Mouse (Mus musculus) left cerebral cortex, postnatal 10 days (tissue): ENCODE results near the gene Gm428. TPM values are rescaled to one million over a fixed set of nuclear protein-coding genes. Genes with fewer than 3 reads are reported as not detected.
"Not testable (repeated sequence)": the region's sequence is repeated elsewhere in the genome, so short reads cannot be mapped to it uniquely, and the experiment has no call there.

Source experiments
- DNase-seq, 2 experiments: peaks; one replicate each; pipeline ENCODE4 v3.0.0; 2021 to 2022; ENCODE audit warnings: low spot score in 2 of 2, mixed read lengths in 1 of 2; ENCODE audit errors: extremely low spot score in 1 of 2
- intact Hi-C: fragments of 180-260 bp; cut with DNase I; formaldehyde crosslinking; loops from one replicate; pipeline ENCODE4 v1.15.1; 2025
- total RNA-seq, 2 experiments: library from RNA; stranded (reverse); gene quantifications; 2 replicates each; pipeline ENCODE4 v1.2.3; 2021

Gene Gm428
- not detected for total RNA-seq

GRCm38 (mm10) chr4:73683216-73683615 is at the start of gene Gm428:
Gene Gm428, plus strand, starts transcription at chr4:73683516.
- intact Hi-C loops, DNase-seq: not testable (repeated sequence)

GRCm38 (mm10) chr4:73637821-73638220 is 45.5 kb upstream of the Gm428 start, which contains the start of gene Gm11236:
Gene Gm11236, plus strand, starts transcription at chr4:73638121.
- DNase-seq, intact Hi-C loops: not testable (repeated sequence)

GRCm38 (mm10) chr4:73661864-73662263 is 21.5 kb upstream of the Gm428 start:
- intact Hi-C loops, DNase-seq: not testable (repeated sequence)

- intact Hi-C loops, DNase-seq: not testable (repeated sequence)
Observed at GRCm38 (mm10) chr4:73668054-73668453, 15.3 kb upstream of the Gm428 start, which contains the start of gene Gm11239. Gene Gm11239, plus strand, starts transcription at chr4:73668354.

- intact Hi-C loops = no loop called here
- no peak for DNase-seq
Observed at GRCm38 (mm10) chr4:73718761-73719160, 35.4 kb downstream of the Gm428 start.

- intact Hi-C loops = no loop called here
- no peak for DNase-seq
Observed at GRCm38 (mm10) chr4:73719819-73720218, 36.5 kb downstream of the Gm428 start.

Other genes starting within 250 kb of the Gm428 start
- gene Gm11238, start 75.6 kb upstream of the Gm428 start, total RNA-seq = not detected
- gene Gm11237, start 60.5 kb upstream of the Gm428 start, total RNA-seq = not detected
- gene Gm11236, start 45.4 kb upstream of the Gm428 start, total RNA-seq = not detected
- not detected for gene Gm11239, start 15.2 kb upstream of the Gm428 start, total RNA-seq
- under 1 TPM; 0.21 to 0.61 TPM for gene Rasef, start 107.5 kb downstream of the Gm428 start, total RNA-seq
- gene Gm11758, start 192.8 kb downstream of the Gm428 start, total RNA-seq = not detected
- not detected for gene Gm11757, start 207.6 kb downstream of the Gm428 start, total RNA-seq
- gene Gm13871, start 222.4 kb downstream of the Gm428 start, total RNA-seq = not detected
- gene Gm11756, start 237.2 kb downstream of the Gm428 start, total RNA-seq = not detected